Mouse (Mus musculus) neutrophil, adult 5-6 weeks (primary cell): ENCODE measurements around the gene Tmem108. TPM values are rescaled to one million over a fixed set of nuclear protein-coding genes. Genes with fewer than 3 reads are reported as not detected.
A peak's percentile ranks its signal among the peaks of the same experiment; 100 is the strongest.

Experiments
- ATAC-seq: fragments of 151-379, 151-347 bp; 2 replicates; pipeline ENCODE4 v1.8.0; 2017; ENCODE audit warnings: mild to moderate bottlenecking, moderate TSS enrichment; ENCODE audit not compliant: insufficient number of reproducible peaks, poor library complexity, low FRiP score, severe bottlenecking; ENCODE audit errors: extremely low read depth
- total RNA-seq: library from RNA; stranded (forward); fragments of 200-1000 nt; gene quantifications from 2 replicates; pipeline ENCODE4 v1.2.3, GENCODE M21; 2017

Gene Tmem108
- total RNA-seq, 1 experiment from 2014 or later, result 4.2 TPM

- ATAC-seq, result no peak
Measured at GRCm38 (mm10) chr9:103444656-103445055, 317.0 kb downstream of the Tmem108 start.

GRCm38 (mm10) chr9:103443824-103444185 is 317.8 kb downstream of the Tmem108 start:
- ATAC-seq, result no peak

GRCm38 (mm10) chr9:103443121-103443823 is 318.4 kb downstream of the Tmem108 start:
- no peak for ATAC-seq

GRCm38 (mm10) chr9:103440597-103440996 is 321.0 kb downstream of the Tmem108 start:
- ATAC-seq, result no peak

GRCm38 (mm10) chr9:103437104-103437503 is 324.5 kb downstream of the Tmem108 start:
- ATAC-seq, result no peak

GRCm38 (mm10) chr9:103434116-103434515 is 327.5 kb downstream of the Tmem108 start:
- peak; percentile 84 for ATAC-seq

Other genes starting within 250 kb of the Tmem108 start
- gene Nphp3, start 240.7 kb upstream of the Tmem108 start, total RNA-seq, result 3.6 TPM in 2 replicates